Mouse (Mus musculus) kidney, postnatal 36 days (tissue): Measurements from ENCODE around the gene Armc8.
"Not testable (repeated sequence)": the region's sequence is repeated elsewhere in the genome, so short reads cannot be mapped to it uniquely, and the experiment has no call there.

Source experiments
- DNase-seq, 2 experiments: peaks; one replicate each; pipeline ENCODE4 v3.0.0; 2021 to 2022; ENCODE audit warnings: mixed read lengths in 2 of 2

Gene Armc8

GRCm38 (mm10) chr9:99568347-99569070 is at the start of gene Armc8:
Armc8 (minus strand) TSS chr9:99568899.
- DNase-seq: peak; percentile 93 to 96

GRCm38 (mm10) chr9:99612202-99612601 is 43.5 kb upstream of the Armc8 start, which contains the start of gene A4gnt:
A4gnt (plus strand) TSS chr9:99612502.
- DNase-seq: peak in 1 of 2 experiments; percentile 21

GRCm38 (mm10) chr9:99603566-99603965 is 34.9 kb upstream of the Armc8 start:
- DNase-seq: no peak

GRCm38 (mm10) chr9:99599127-99599526 is 30.4 kb upstream of the Armc8 start:
- DNase-seq: not testable (repeated sequence)

GRCm38 (mm10) chr9:99591144-99591543 is 22.4 kb upstream of the Armc8 start:
- no peak for DNase-seq

- peak; percentile 43 to 79 for DNase-seq
Measured at GRCm38 (mm10) chr9:99587505-99588202, 19.0 kb upstream of the Armc8 start.

- DNase-seq: peak; percentile 51 to 64
Measured at GRCm38 (mm10) chr9:99580655-99581054, 12.0 kb upstream of the Armc8 start.

GRCm38 (mm10) chr9:99575677-99576480 is 7.2 kb upstream of the Armc8 start, which contains the start of gene Dbr1:
Dbr1 (plus strand) TSS chr9:99575799.
- peak; percentile 96 to 97 for DNase-seq

GRCm38 (mm10) chr9:99569071-99569397 is 335 bp upstream of the Armc8 start:
- no peak for DNase-seq

- peak in 1 of 2 experiments; percentile 28 for DNase-seq
Measured at GRCm38 (mm10) chr9:99568023-99568346, 714 bp downstream of the Armc8 start.

- DNase-seq: peak; percentile 79 to 88
Measured at GRCm38 (mm10) chr9:99563714-99564113, 5.0 kb downstream of the Armc8 start.

- DNase-seq: peak; percentile 4 to 10
Measured at GRCm38 (mm10) chr9:99560389-99560788, 8.3 kb downstream of the Armc8 start.

GRCm38 (mm10) chr9:99559557-99559904 is 9.2 kb downstream of the Armc8 start:
- DNase-seq: no peak

- DNase-seq: no peak
Measured at GRCm38 (mm10) chr9:99558824-99559556, 9.7 kb downstream of the Armc8 start.

- DNase-seq: no peak
Measured at GRCm38 (mm10) chr9:99557580-99558300, 11.0 kb downstream of the Armc8 start.

GRCm38 (mm10) chr9:99555253-99555652 is 13.4 kb downstream of the Armc8 start:
- DNase-seq: no peak

- DNase-seq: no peak
Measured at GRCm38 (mm10) chr9:99554052-99554451, 14.6 kb downstream of the Armc8 start.

GRCm38 (mm10) chr9:99553049-99553448 is 15.7 kb downstream of the Armc8 start:
- no peak for DNase-seq

GRCm38 (mm10) chr9:99552068-99552467 is 16.6 kb downstream of the Armc8 start:
- DNase-seq: no peak

- DNase-seq: no peak
Measured at GRCm38 (mm10) chr9:99546259-99546658, 22.4 kb downstream of the Armc8 start.

GRCm38 (mm10) chr9:99531865-99532264 is 36.8 kb downstream of the Armc8 start:
- no peak for DNase-seq

- no peak for DNase-seq
Measured at GRCm38 (mm10) chr9:99505875-99506274, 62.8 kb downstream of the Armc8 start.
